Mouse (Mus musculus) liver, embryonic 16.5 days (tissue): ENCODE measurements around the gene Pramef17. TPM values are rescaled to one million over a fixed set of nuclear protein-coding genes. Genes with fewer than 3 reads are reported as not detected.
"Not testable (repeated sequence)": the region's sequence is repeated elsewhere in the genome, so short reads cannot be mapped to it uniquely, and the experiment has no call there.

Experiments
- ATAC-seq: fragments of 200-750 bp; cut with Nextera tagmentation; 2 replicates; pipeline ENCODE4 v1.8.0; 2017; ENCODE audit warnings: low read depth, mild to moderate bottlenecking, moderate number of reproducible peaks, moderate library complexity
- H3K27ac ChIP-seq: fragments of 300-500 bp; sonication (generic); 2 replicates; pipeline ENCODE4 v1.5.1; 2014; ENCODE audit warnings: mild to moderate bottlenecking, low read length
- H3K27me3 ChIP-seq: fragments of 300-500 bp; sonication (generic); 2 replicates; pipeline ENCODE4 v1.6.1; 2014; ENCODE audit warnings: low read depth, low read length, mixed read lengths; ENCODE audit not compliant: control insufficient read depth, insufficient read depth
- H3K36me3 ChIP-seq: fragments of 300-500 bp; sonication (generic); 2 replicates; pipeline ENCODE4 v1.6.1; 2014; ENCODE audit warnings: mild to moderate bottlenecking; ENCODE audit not compliant: control insufficient read depth, insufficient read depth
- H3K4me1 ChIP-seq: fragments of 300-500 bp; sonication (generic); 2 replicates; pipeline ENCODE4 v1.6.1; 2014; ENCODE audit warnings: low read depth, low read length, mixed read lengths; ENCODE audit not compliant: control insufficient read depth
- H3K4me2 ChIP-seq: fragments of 300-500 bp; sonication (generic); 2 replicates; pipeline ENCODE4 v1.6.1; 2014; ENCODE audit warnings: low read depth, low read length, mixed read lengths
- H3K4me3 ChIP-seq: fragments of 300-500 bp; sonication (generic); 2 replicates; pipeline ENCODE4 v1.5.1; 2014; ENCODE audit warnings: low read depth, mild to moderate bottlenecking, low read length
- H3K9ac ChIP-seq: fragments of 300-500 bp; sonication (generic); 2 replicates; pipeline ENCODE4 v1.6.1; 2014; ENCODE audit warnings: low read depth, low read length
- H3K9me3 ChIP-seq: fragments of 300-500 bp; sonication (generic); replicated peaks from 2 replicates; pipeline ENCODE4 v1.6.1; 2016; ENCODE audit warnings: low read length; ENCODE audit not compliant: control insufficient read depth
- WGBS: fragments of 180-500 bp; shearing (Covaris S2); extraction: QIAGEN DNeasy Blood & Tissue Kit; methylation state at CpG from one replicate; pipeline ENCODE4 v1.1.7; 2014; ENCODE audit not compliant: insufficient replicate concordance; 5-methylcytosine and 5-hydroxymethylcytosine counted together
- polyA plus RNA-seq: library from polyadenylated mRNA; unstranded; fragments of >200 nt; fragmentation: Nextera tagmentation; extraction: Ambion mirVana; gene quantifications from 2 replicates; pipeline ENCODE4 v1.2.1, GENCODE M21; 2015

Pramef17 gene
- polyA plus RNA-seq: not detected in 2 replicates

DNA sequence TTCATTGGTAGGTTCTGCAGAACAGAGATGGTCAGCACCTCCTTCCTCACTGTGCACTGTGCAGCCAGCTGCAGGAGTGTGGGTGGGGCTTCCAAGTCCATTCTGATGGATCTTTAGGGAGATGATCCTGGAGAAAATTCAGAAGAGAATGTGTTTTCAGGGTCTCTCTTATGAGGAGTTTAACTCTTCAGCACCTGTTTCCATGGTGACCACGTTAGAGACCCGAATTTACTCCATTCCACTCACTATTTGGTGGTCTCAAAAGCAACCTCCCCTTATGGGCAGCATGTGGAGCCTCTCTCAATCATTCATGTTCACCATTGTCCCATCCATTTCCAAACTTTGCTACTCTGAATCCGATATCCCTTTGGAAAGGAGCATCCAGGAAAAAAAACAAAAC lies at the start of gene Pramef17:
Pramef17 (minus strand) TSS at position 101 of the 400 bp plus-strand sequence.
- H3K27ac ChIP-seq, H3K9ac ChIP-seq, H3K27me3 ChIP-seq, H3K4me2 ChIP-seq, H3K9me3 ChIP-seq, ATAC-seq, H3K36me3 ChIP-seq, H3K4me3 ChIP-seq, H3K4me1 ChIP-seq: not testable (repeated sequence)
- 27% methylated on average over 3 of the region's 3 CpGs for WGBS

DNA sequence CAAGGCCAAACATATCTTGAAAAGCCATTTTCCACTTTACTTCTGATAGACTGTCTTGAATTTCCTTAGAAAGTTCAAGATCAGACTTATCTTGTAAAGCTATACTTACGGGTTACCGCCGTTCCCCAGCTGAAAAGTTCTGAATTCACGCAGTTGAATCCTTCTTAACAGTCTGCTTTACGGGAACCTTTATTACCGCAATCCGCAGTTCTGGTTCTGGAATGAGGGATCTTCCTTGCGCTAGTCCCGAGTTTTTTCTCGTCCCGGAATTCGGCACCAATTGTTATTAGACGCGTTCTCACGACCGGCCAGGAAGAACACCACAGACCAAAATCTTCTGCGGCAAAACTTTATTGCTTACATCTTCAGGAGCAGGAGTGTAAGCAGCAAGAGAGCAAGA lies 6.0 kb downstream of the Pramef17 start:
- not testable (repeated sequence) for H3K9me3 ChIP-seq, H3K4me2 ChIP-seq, H3K27me3 ChIP-seq, H3K4me1 ChIP-seq, H3K27ac ChIP-seq, H3K4me3 ChIP-seq, H3K9ac ChIP-seq, ATAC-seq, H3K36me3 ChIP-seq
- WGBS: 87% methylated on average over 11 of the region's 17 CpGs

DNA sequence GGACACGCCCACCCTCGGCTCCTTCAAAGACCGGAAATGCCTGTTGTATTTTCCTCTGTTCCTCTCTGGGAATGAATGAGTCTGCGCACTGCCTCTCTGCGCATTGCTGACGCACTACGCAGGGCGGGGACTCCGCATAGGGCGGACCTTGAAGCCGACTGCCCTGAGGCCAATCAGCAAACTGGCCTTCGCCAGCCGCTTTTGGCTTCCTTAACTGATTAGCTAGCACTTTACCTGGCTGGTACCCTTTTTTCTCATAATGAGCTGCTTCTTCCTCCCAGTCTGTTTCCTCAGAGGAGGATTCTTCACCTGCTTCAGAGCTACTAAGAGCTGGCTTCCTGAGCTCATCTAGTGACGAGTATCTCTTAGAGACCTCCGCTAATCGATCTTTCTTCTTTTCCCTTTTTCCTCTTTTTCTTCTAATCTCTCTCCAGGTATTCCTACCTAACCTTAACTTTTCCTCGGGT lies 6.7 kb downstream of the Pramef17 start:
- ATAC-seq, H3K36me3 ChIP-seq, H3K4me1 ChIP-seq, H3K4me2 ChIP-seq, H3K27me3 ChIP-seq, H3K9ac ChIP-seq, H3K27ac ChIP-seq, H3K4me3 ChIP-seq, H3K9me3 ChIP-seq: not testable (repeated sequence)
- 81% methylated on average over 8 of the region's 17 CpGs for WGBS

DNA sequence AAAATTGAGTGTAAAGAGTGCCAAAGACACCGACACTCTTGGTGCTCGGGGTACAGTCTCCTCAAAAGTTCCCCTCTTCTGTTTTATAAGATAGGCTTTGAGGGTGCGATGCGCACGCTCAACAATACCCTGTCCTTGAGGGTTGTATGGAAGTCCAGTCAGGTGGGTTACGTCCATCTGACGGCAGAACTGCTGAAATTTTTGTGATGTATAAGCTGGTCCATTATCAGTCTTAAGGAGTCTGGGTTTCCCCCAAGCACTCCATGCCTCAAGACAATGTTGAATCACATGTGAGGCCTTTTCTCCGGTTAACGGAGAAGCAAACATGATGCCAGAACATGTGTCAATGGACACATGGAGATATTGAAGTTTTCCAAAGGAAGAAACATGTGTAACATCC lies 8.4 kb downstream of the Pramef17 start:
- WGBS: 91% methylated on average over 2 of the region's 9 CpGs
- not testable (repeated sequence) for H3K4me3 ChIP-seq, H3K4me2 ChIP-seq, H3K36me3 ChIP-seq, H3K9ac ChIP-seq, H3K4me1 ChIP-seq, H3K27ac ChIP-seq, H3K9me3 ChIP-seq, ATAC-seq, H3K27me3 ChIP-seq

DNA sequence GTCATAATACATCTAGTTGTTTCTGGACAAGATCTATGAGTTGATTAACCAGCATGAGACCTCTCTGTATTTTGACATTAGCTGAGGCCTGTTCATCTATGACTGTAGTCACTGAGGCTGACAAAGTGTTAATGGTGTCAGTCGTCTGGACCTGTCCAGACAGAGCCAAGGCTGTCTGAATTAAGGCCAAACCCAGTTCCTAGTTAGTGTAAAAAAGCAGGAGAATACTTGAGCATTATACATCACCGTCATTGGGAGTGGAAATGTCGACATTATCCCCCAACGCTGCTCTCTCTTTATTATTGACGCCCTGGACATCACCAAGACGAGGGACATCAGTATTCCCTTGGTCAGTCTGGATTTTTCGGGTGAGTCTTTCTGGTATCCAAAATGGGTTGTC lies 9.0 kb downstream of the Pramef17 start:
- not testable (repeated sequence) for H3K4me1 ChIP-seq, H3K36me3 ChIP-seq, H3K27me3 ChIP-seq, H3K4me3 ChIP-seq, H3K27ac ChIP-seq, ATAC-seq, H3K9me3 ChIP-seq, H3K9ac ChIP-seq, H3K4me2 ChIP-seq
- no CpG with 5 or more reads among the region's 7 CpGs for WGBS

DNA sequence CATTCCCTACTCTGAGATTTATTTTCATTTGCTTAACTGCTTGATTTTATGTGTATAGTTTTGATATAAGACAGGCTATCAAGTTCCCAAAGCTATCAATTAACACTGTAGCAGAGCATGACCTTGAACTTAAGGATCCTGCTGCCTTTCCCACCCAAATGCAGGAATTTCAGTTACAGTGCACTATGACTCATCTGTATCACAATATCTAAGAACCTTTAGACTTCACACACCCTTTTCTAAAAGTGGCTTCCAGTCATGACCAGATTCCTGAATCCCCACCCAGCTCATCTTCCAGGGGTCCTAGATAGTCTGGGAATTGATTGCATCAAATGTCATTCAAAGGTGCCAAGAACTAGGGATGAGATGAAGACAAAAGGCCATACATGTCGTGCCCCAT lies 10.7 kb downstream of the Pramef17 start:
- H3K4me1 ChIP-seq, H3K4me2 ChIP-seq, ATAC-seq, H3K9ac ChIP-seq, H3K4me3 ChIP-seq, H3K27me3 ChIP-seq, H3K27ac ChIP-seq, H3K36me3 ChIP-seq, H3K9me3 ChIP-seq: not testable (repeated sequence)
- WGBS: no CpG with 5 or more reads among the region's 1 CpGs

DNA sequence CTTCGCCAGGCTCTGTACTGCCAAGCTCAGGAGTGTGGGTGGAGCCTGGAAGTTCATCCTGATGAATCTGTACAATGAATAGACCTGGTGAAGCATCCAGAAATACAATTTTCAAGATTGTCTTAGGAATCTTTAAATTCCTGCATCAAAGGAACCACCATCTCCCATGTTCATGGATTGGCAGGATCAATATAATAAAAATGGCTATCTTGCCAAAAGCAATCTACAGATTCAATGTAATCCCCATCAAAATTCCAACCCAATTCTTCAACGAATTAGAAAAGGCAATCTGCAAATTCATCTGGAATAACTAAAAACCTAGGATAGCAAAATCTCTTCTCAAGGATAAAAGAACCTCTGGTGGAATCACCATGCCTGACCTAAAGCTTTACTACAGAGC lies 27.3 kb downstream of the Pramef17 start, which contains the start of gene Gm13101:
Gm13101 (minus strand) TSS at position 101 of the 400 bp plus-strand sequence.
- H3K4me3 ChIP-seq, H3K4me2 ChIP-seq, H3K9ac ChIP-seq, H3K4me1 ChIP-seq, H3K27me3 ChIP-seq, H3K36me3 ChIP-seq, H3K27ac ChIP-seq, H3K9me3 ChIP-seq, ATAC-seq: not testable (repeated sequence)
- 22% methylated on average over 2 of the region's 2 CpGs for WGBS

DNA sequence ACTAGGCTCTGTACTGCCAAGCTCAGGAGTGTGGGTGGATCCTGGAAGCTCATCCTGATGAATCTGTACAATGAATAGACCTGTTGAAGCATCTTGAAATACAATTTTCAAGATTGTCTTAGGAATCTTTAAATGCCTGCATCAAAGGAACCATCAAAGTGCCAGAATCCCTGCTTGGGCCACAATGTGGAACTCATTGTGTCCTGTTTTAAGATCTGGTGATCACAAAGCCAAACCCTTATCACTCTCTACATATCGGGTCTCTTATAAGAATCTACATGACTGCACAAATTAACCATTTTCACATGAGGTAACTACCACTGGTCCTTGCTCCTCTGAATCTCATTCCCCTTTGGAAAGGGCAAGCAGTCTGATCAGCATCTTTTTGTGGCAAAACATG lies 43.3 kb downstream of the Pramef17 start, which contains the start of gene Pramef25:
Pramef25 (minus strand) TSS at position 101 of the 400 bp plus-strand sequence.
- H3K4me1 ChIP-seq, H3K9me3 ChIP-seq, H3K27ac ChIP-seq, H3K9ac ChIP-seq, H3K4me3 ChIP-seq, H3K27me3 ChIP-seq, H3K36me3 ChIP-seq, H3K4me2 ChIP-seq, ATAC-seq: not testable (repeated sequence)
- 65% methylated on average over 1 of the region's 1 CpGs for WGBS
